Mouse (Mus musculus): ENCODE measurements around the gene Lrfn1. TPM values are rescaled to one million over a fixed set of nuclear protein-coding genes. Genes with fewer than 3 reads are reported as not detected.

Gene Lrfn1
- total RNA-seq (2022) = under 1 TPM; 0.43 to 0.82 (median 0.61) TPM

GRCm38 (mm10) chr7:28451531-28452360 is at the start of gene Lrfn1:
TSS of gene Lrfn1 (plus strand) at chr7:28451980.
- DNase-seq (ENCODE audit: low spot score) = no peak

- peak; percentile 84 for DNase-seq (ENCODE audit: low spot score)
Observed at GRCm38 (mm10) chr7:28410841-28411475, 40.8 kb upstream of the Lrfn1 start.

GRCm38 (mm10) chr7:28412826-28413225 is 39.0 kb upstream of the Lrfn1 start:
- DNase-seq (ENCODE audit: low spot score) = no peak

GRCm38 (mm10) chr7:28417368-28417767 is 34.4 kb upstream of the Lrfn1 start:
- DNase-seq (ENCODE audit: low spot score) = no peak

- peak; percentile 77 for DNase-seq (ENCODE audit: low spot score)
Observed at GRCm38 (mm10) chr7:28418096-28418670, 33.6 kb upstream of the Lrfn1 start.

- DNase-seq (ENCODE audit: low spot score) = no peak
Observed at GRCm38 (mm10) chr7:28419416-28419815, 32.4 kb upstream of the Lrfn1 start.

- no peak for DNase-seq (ENCODE audit: low spot score)
Observed at GRCm38 (mm10) chr7:28423018-28423417, 28.8 kb upstream of the Lrfn1 start.

GRCm38 (mm10) chr7:28427738-28428137 is 24.0 kb upstream of the Lrfn1 start:
- DNase-seq (ENCODE audit: low spot score) = no peak

GRCm38 (mm10) chr7:28430512-28430911 is 21.3 kb upstream of the Lrfn1 start:
- DNase-seq (ENCODE audit: low spot score) = no peak

GRCm38 (mm10) chr7:28432252-28432651 is 19.5 kb upstream of the Lrfn1 start:
- no peak for DNase-seq (ENCODE audit: low spot score)

- DNase-seq (ENCODE audit: low spot score) = no peak
Observed at GRCm38 (mm10) chr7:28435660-28436259, 16.0 kb upstream of the Lrfn1 start.

GRCm38 (mm10) chr7:28436271-28436904 is 15.4 kb upstream of the Lrfn1 start:
- peak; percentile 99 for DNase-seq (ENCODE audit: low spot score)

- peak; percentile 86 for DNase-seq (ENCODE audit: low spot score)
Observed at GRCm38 (mm10) chr7:28436932-28437570, 14.7 kb upstream of the Lrfn1 start, which contains the start of gene Gmfg. TSS of gene Gmfg (plus strand) at chr7:28437447.

GRCm38 (mm10) chr7:28437964-28438363 is 13.8 kb upstream of the Lrfn1 start:
- DNase-seq (ENCODE audit: low spot score) = no peak

GRCm38 (mm10) chr7:28438771-28439170 is 13.0 kb upstream of the Lrfn1 start:
- no peak for DNase-seq (ENCODE audit: low spot score)

- DNase-seq (ENCODE audit: low spot score) = peak; percentile 42
Observed at GRCm38 (mm10) chr7:28440739-28441138, 11.0 kb upstream of the Lrfn1 start.

- DNase-seq (ENCODE audit: low spot score) = no peak
Observed at GRCm38 (mm10) chr7:28441776-28442485, 9.8 kb upstream of the Lrfn1 start.

GRCm38 (mm10) chr7:28442688-28443087 is 9.1 kb upstream of the Lrfn1 start:
- DNase-seq (ENCODE audit: low spot score) = no peak

GRCm38 (mm10) chr7:28444344-28444974 is 7.3 kb upstream of the Lrfn1 start:
- DNase-seq (ENCODE audit: low spot score) = no peak

- DNase-seq (ENCODE audit: low spot score) = peak; percentile 81
Observed at GRCm38 (mm10) chr7:28446446-28446845, 5.3 kb upstream of the Lrfn1 start.

All from heart, adult 8-10 months (tissue).